Mouse (Mus musculus): ENCODE data around the gene Vmn1r209. TPM values are rescaled to one million over a fixed set of nuclear protein-coding genes. Genes with fewer than 3 reads are reported as not detected.
"Not testable (repeated sequence)": the region's sequence is repeated elsewhere in the genome, so short reads cannot be mapped to it uniquely, and the experiment has no call there.

Gene Vmn1r209
- polyA plus RNA-seq, 1 experiment from 2014 or later = not detected

- not testable (repeated sequence) for H3K36me3 ChIP-seq (ENCODE audit: control insufficient read depth, insufficient read depth, low read length); H3K4me1 ChIP-seq (ENCODE audit: control insufficient read depth, insufficient read depth, low read length); ATAC-seq; H3K27ac ChIP-seq (ENCODE audit: low read length); H3K27me3 ChIP-seq (ENCODE audit: control insufficient read depth, insufficient read depth, low read depth, low read length); H3K9ac ChIP-seq (ENCODE audit: low read depth, low read length); H3K9me3 ChIP-seq (replicated peaks; ENCODE audit: control insufficient read depth, low read length, poor library complexity, severe bottlenecking); H3K4me3 ChIP-seq (ENCODE audit: low read depth, low read length); H3K4me2 ChIP-seq (ENCODE audit: low read length)
These were observed 25.3 kb downstream of the Vmn1r209 start for GRCm38 (mm10) chr13:22784159-22784558.

- no CpG with 5 or more reads among the region's 7 CpGs for WGBS
- H3K9ac ChIP-seq (ENCODE audit: low read depth, low read length); ATAC-seq; H3K9me3 ChIP-seq (replicated peaks; ENCODE audit: control insufficient read depth, low read length, poor library complexity, severe bottlenecking); H3K4me2 ChIP-seq (ENCODE audit: low read length); H3K27ac ChIP-seq (ENCODE audit: low read length); H3K4me1 ChIP-seq (ENCODE audit: control insufficient read depth, insufficient read depth, low read length); H3K4me3 ChIP-seq (ENCODE audit: low read depth, low read length); H3K36me3 ChIP-seq (ENCODE audit: control insufficient read depth, insufficient read depth, low read length); H3K27me3 ChIP-seq (ENCODE audit: control insufficient read depth, insufficient read depth, low read depth, low read length): not testable (repeated sequence)
These were observed 32.2 kb downstream of the Vmn1r209 start, which contains the start of gene Vmn1r208 for GRCm38 (mm10) chr13:22777300-22777699. Gene Vmn1r208 (minus strand): TSS chr13:22777400.

GRCm38 (mm10) chr13:22771592-22771991 lies 37.9 kb downstream of the Vmn1r209 start:
- not testable (repeated sequence) for H3K27ac ChIP-seq (ENCODE audit: low read length); H3K36me3 ChIP-seq (ENCODE audit: control insufficient read depth, insufficient read depth, low read length); H3K27me3 ChIP-seq (ENCODE audit: control insufficient read depth, insufficient read depth, low read depth, low read length); H3K4me3 ChIP-seq (ENCODE audit: low read depth, low read length); H3K4me1 ChIP-seq (ENCODE audit: control insufficient read depth, insufficient read depth, low read length); H3K9ac ChIP-seq (ENCODE audit: low read depth, low read length); H3K9me3 ChIP-seq (replicated peaks; ENCODE audit: control insufficient read depth, low read length, poor library complexity, severe bottlenecking); ATAC-seq; H3K4me2 ChIP-seq (ENCODE audit: low read length)
- WGBS = 82% methylated on average over 1 of the region's 2 CpGs

Other genes with a start within 250 kb of the Vmn1r209 start
- gene Vmn1r205, start 216.7 kb downstream of the Vmn1r209 start, polyA plus RNA-seq (2015; fragmentation: Nextera tagmentation; extraction: Ambion mirVana) = not detected in 2 replicates
- not detected in 2 replicates for gene Vmn1r206, start 185.4 kb downstream of the Vmn1r209 start, polyA plus RNA-seq (2015; fragmentation: Nextera tagmentation; extraction: Ambion mirVana)
- not detected in 2 replicates for gene Vmn1r207-ps, start 80.1 kb downstream of the Vmn1r209 start, polyA plus RNA-seq (2015; fragmentation: Nextera tagmentation; extraction: Ambion mirVana)
- not detected in 2 replicates for gene Vmn1r208, start 32.3 kb downstream of the Vmn1r209 start, polyA plus RNA-seq (2015; fragmentation: Nextera tagmentation; extraction: Ambion mirVana)
- gene Vmn1r210, start 21.7 kb upstream of the Vmn1r209 start, polyA plus RNA-seq (2015; fragmentation: Nextera tagmentation; extraction: Ambion mirVana) = not detected in 2 replicates
- gene Vmn1r211, start 47.9 kb upstream of the Vmn1r209 start, polyA plus RNA-seq (2015; fragmentation: Nextera tagmentation; extraction: Ambion mirVana) = not detected in 2 replicates
- gene Vmn1r212, start 74.5 kb upstream of the Vmn1r209 start, polyA plus RNA-seq (2015; fragmentation: Nextera tagmentation; extraction: Ambion mirVana) = not detected in 2 replicates
- not detected in 2 replicates for gene Vmn1r213, start 198.0 kb upstream of the Vmn1r209 start, polyA plus RNA-seq (2015; fragmentation: Nextera tagmentation; extraction: Ambion mirVana)
- gene Vmn1r214, start 220.7 kb upstream of the Vmn1r209 start, polyA plus RNA-seq (2015; fragmentation: Nextera tagmentation; extraction: Ambion mirVana) = not detected in 2 replicates

Measured in midbrain, embryonic 16.5 days (tissue).